Mouse (Mus musculus): ENCODE measurements around the gene Tmem89.

- TF ChIP-seq CTCF (IDR thresholded peaks at IDR 0.05; ENCODE audit: low read depth): no peak
- TF ChIP-seq EP300 (IDR thresholded peaks at IDR 0.05; ENCODE audit: low read depth): no peak
Measured at GRCm38 (mm10) chr9:108913621-108914020, 798 bp upstream of the Tmem89 start.

All from heart, postnatal 0 days (tissue).